Mouse (Mus musculus): Measurements from ENCODE around the gene Khdrbs1. TPM values are rescaled to one million over a fixed set of nuclear protein-coding genes. Genes with fewer than 3 reads are reported as not detected.

The Khdrbs1 gene
- 152 TPM for polyA plus RNA-seq (2017; shearing (Covaris generic))

GRCm38 (mm10) chr4:129742232-129743009 is at the start of gene Khdrbs1:
Gene Khdrbs1, minus strand, starts transcription at chr4:129742303.

GRCm38 (mm10) chr4:129696158-129696985 is 45.7 kb downstream of the Khdrbs1 start, which contains the start of gene Tmem39b:
Gene Tmem39b, minus strand, starts transcription at chr4:129696838.

GRCm38 (mm10) chr4:129672083-129672877 is 69.8 kb downstream of the Khdrbs1 start, which contains the start of gene Kpna6:
Gene Kpna6, minus strand, starts transcription at chr4:129672767.

Other genes starting within 250 kb of the Khdrbs1 start
- gene Marcksl1, start 228.7 kb downstream of the Khdrbs1 start, polyA plus RNA-seq (2017; shearing (Covaris generic)), result 56.0 TPM
- 158 TPM for gene Hdac1, start 199.6 kb downstream of the Khdrbs1 start, polyA plus RNA-seq (2017; shearing (Covaris generic))
- gene Lck, start 168.7 kb downstream of the Khdrbs1 start, polyA plus RNA-seq (2017; shearing (Covaris generic)), result 1,252 TPM
- not detected for gene Fam167b, start 163.8 kb downstream of the Khdrbs1 start, polyA plus RNA-seq (2017; shearing (Covaris generic))
- 172 TPM for gene Eif3i, start 141.7 kb downstream of the Khdrbs1 start, polyA plus RNA-seq (2017; shearing (Covaris generic))
- gene Tmem234, start 141.6 kb downstream of the Khdrbs1 start, polyA plus RNA-seq (2017; shearing (Covaris generic)), result 166 TPM
- gene Dcdc2b, start 128.0 kb downstream of the Khdrbs1 start, polyA plus RNA-seq (2017; shearing (Covaris generic)), result 3.4 TPM
- 15.5 TPM for gene Iqcc, start 123.2 kb downstream of the Khdrbs1 start, polyA plus RNA-seq (2017; shearing (Covaris generic))
- 24.3 TPM for gene Ccdc28b, start 118.4 kb downstream of the Khdrbs1 start, polyA plus RNA-seq (2017; shearing (Covaris generic))
- gene Txlna, start 101.2 kb downstream of the Khdrbs1 start, polyA plus RNA-seq (2017; shearing (Covaris generic)), result 52.7 TPM
- gene Kpna6, start 69.5 kb downstream of the Khdrbs1 start, polyA plus RNA-seq (2017; shearing (Covaris generic)), result 23.1 TPM
- 20.7 TPM for gene Tmem39b, start 45.5 kb downstream of the Khdrbs1 start, polyA plus RNA-seq (2017; shearing (Covaris generic))
- gene Ptp4a2, start 68.9 kb upstream of the Khdrbs1 start, polyA plus RNA-seq (2017; shearing (Covaris generic)), result 663 TPM
- gene Spocd1, start 186.9 kb upstream of the Khdrbs1 start, polyA plus RNA-seq (2017; shearing (Covaris generic)), result not detected
- gene Adgrb2, start 242.6 kb upstream of the Khdrbs1 start, polyA plus RNA-seq (2017; shearing (Covaris generic)), result not detected